Mouse (Mus musculus) embryonic facial prominence, embryonic 11.5 days (tissue): Measurements from ENCODE around the gene Elmo3. TPM values are rescaled to one million over a fixed set of nuclear protein-coding genes. Genes with fewer than 3 reads are reported as not detected.

ENCODE experiments used
- ATAC-seq: fragments of 200-750 bp; cut with Nextera tagmentation; replicated peaks from 2 replicates; pipeline ENCODE4 v1.8.0; 2017; ENCODE audit warnings: low read depth; ENCODE audit not compliant: insufficient number of reproducible peaks, low FRiP score, low TSS enrichment
- DNase-seq: peaks from one replicate; pipeline ENCODE4 v3.0.0-alpha.2; 2015; ENCODE audit warnings: low spot score
- H3K27ac ChIP-seq: fragments of 300-500 bp; sonication (generic); replicated peaks from 2 replicates; pipeline ENCODE4 v1.5.1; 2014; ENCODE audit warnings: mild to moderate bottlenecking, low read depth, low read length, control low read depth
- H3K27me3 ChIP-seq: fragments of 300-500 bp; sonication (generic); 2 replicates; pipeline ENCODE4 v1.6.1; 2014; ENCODE audit warnings: mild to moderate bottlenecking, low read length, moderate library complexity, mixed read lengths; ENCODE audit not compliant: control insufficient read depth, insufficient read depth
- H3K36me3 ChIP-seq: fragments of 300-500 bp; sonication (generic); replicated peaks from 2 replicates; pipeline ENCODE4 v1.6.1; 2014; ENCODE audit warnings: low read depth, mild to moderate bottlenecking, low read length, moderate library complexity, mixed read lengths; ENCODE audit not compliant: control insufficient read depth, insufficient read depth
- H3K4me1 ChIP-seq: fragments of 300-500 bp; sonication (generic); 2 replicates; pipeline ENCODE4 v1.6.1; 2014; ENCODE audit warnings: low read length, mixed read lengths; ENCODE audit not compliant: control insufficient read depth, insufficient read depth
- H3K4me2 ChIP-seq: fragments of 300-500 bp; sonication (generic); 2 replicates; pipeline ENCODE4 v1.6.1; 2014; ENCODE audit warnings: low read depth, mild to moderate bottlenecking, control low read depth, low read length, moderate library complexity
- H3K4me3 ChIP-seq: fragments of 300-500 bp; sonication (generic); 2 replicates; pipeline ENCODE4 v1.5.1; 2014; ENCODE audit warnings: low read depth, low read length, control low read depth
- H3K9ac ChIP-seq: fragments of 300-500 bp; sonication (generic); replicated peaks from 2 replicates; pipeline ENCODE4 v1.6.1; 2014; ENCODE audit warnings: mild to moderate bottlenecking, control low read depth, low read length
- H3K9me3 ChIP-seq: fragments of 300-500 bp; sonication (generic); replicated peaks from 2 replicates; pipeline ENCODE4 v1.6.1; 2016; ENCODE audit warnings: mild to moderate bottlenecking, low read length, inconsistent platforms, mixed read lengths; ENCODE audit not compliant: control insufficient read depth
- WGBS: fragments of 180-500 bp; shearing (Covaris S2); extraction: QIAGEN DNeasy Blood & Tissue Kit; methylation state at CpG from one replicate; pipeline ENCODE4 v1.1.7; 2014; 5-methylcytosine and 5-hydroxymethylcytosine counted together
- polyA plus RNA-seq: library from polyadenylated mRNA; unstranded; fragments of >200 nt; fragmentation: Nextera tagmentation; extraction: Ambion mirVana; gene quantifications from 2 replicates; pipeline ENCODE4 v1.2.1, GENCODE M21; 2014

Elmo3 gene
- polyA plus RNA-seq, 1 experiment from 2014 or later, result 3.3 TPM

- no peaks in the 10 kb centered on the region for H3K9me3 ChIP-seq
- H3K4me3 ChIP-seq, result no peak overlapping the region
- no peak overlapping the region for H3K4me2 ChIP-seq
- peaks cover 66% of the 10 kb centered on the region for H3K27me3 ChIP-seq
- H3K4me1 ChIP-seq, result peaks cover 4% of the 10 kb centered on the region
- H3K9ac ChIP-seq, result no peak overlapping the region
- no peaks in the 10 kb centered on the region for H3K36me3 ChIP-seq
- 40% methylated on average over 16 of the region's 16 CpGs for WGBS
- H3K27ac ChIP-seq, result no peak overlapping the region
- ATAC-seq, result no peak
- no peak for DNase-seq
These were observed 42.0 kb upstream of the Elmo3 start for GRCm38 (mm10) chr8:105263244-105263912.

DNA sequence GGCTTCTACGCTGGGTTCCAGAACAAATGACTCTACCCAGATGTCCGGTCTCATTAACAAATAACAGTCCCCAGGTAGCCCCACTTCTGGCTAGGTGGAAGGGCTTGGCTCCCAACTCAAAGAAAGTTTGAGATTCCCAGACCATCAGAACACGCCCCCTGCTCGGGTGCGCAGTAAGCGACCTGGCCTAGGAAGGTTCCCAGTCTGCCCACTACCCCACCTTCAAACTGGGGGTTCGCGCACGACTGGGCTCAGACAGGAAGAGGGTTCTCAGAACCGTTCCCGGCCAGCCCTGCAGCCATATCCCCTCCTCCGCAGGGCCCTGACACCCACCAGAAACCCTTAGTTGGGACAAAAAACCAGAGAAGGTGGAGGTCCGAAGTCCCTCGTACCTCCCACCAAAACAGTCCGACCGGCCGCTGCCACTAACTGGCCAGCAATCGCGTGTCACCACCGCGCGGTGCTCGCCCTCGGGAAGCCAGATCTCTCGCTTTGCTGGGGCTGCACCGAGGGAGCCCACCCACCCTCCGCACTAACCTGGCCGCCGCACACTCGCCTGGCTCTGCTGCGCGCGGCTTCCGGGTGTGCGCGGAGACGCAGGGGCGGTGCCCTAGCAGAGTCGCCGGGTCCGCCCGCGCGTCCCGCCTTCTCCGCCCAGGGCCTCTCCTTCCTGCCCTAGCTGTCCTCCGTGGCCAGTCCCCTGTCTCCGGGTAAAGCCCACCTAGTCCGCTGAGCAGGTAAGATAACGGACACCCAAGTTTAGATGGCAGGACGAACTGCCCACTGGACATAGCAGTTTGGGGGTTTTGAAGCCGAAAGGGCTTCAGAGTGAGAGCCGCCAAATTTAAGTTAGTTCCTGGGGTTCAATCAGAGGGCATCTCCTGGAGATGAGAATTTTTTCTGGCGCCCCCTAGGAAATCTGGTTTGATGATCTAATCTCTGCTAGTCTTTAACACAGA is 41.1 kb upstream of the Elmo3 start, which contains the start of the genes Tradd and Fbxl8:
Gene Tradd (minus strand): TSS at position 586 of the 959 bp plus-strand sequence.
Gene Fbxl8 (plus strand): TSS at position 625 of the 959 bp plus-strand sequence.
- peak within 1 kb of the TSS; percentile 60 for H3K9ac ChIP-seq
- DNase-seq (peak; percentile 72), ATAC-seq (peak; percentile 53)
- no peak within 1 kb of the TSS for H3K27ac ChIP-seq
- H3K4me3 ChIP-seq, result peak within 1 kb of the TSS; percentile 67
- H3K27me3 ChIP-seq, result peaks cover 67% of the 10 kb centered on the region
- no peaks in the 10 kb centered on the region for H3K9me3 ChIP-seq
- H3K36me3 ChIP-seq, result no peaks in the 10 kb centered on the region
- whole genome bisulfite sequencing, result 1% methylated on average over 54 of the region's 54 CpGs
- peaks cover 4% of the 10 kb centered on the region for H3K4me1 ChIP-seq
- peak within 1 kb of the TSS; percentile 87 for H3K4me2 ChIP-seq

DNA sequence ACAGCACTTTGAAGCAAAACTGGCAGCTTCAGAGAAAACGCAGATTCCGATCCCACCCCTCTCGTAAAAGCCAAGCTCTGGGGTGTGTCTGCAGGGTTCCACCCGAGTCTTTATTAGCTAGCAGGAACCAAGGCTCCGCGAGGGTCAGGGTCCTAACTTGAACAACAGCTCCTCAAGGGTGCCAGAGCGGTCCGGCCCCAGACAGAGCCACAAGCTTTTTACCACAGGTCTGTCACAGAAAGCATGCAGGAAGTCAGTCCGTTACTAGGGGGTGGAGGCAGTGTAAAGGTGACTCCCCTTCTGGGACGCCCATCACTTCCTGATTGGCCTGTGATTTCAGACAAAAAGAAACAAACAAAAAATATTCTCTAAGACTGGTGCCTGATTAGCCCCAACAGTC is 40.3 kb upstream of the Elmo3 start:
- Histone ChIP-seq H3K9me3 (no peaks in the 10 kb centered on the region), H3K4me1 (peaks cover 2% of the 10 kb centered on the region; the same call in 1 of the 2 replicates), H3K27me3 (peaks cover 67% of the 10 kb centered on the region), H3K9ac (no peak overlapping the region), H3K4me2 (peak overlapping the region; percentile 87), H3K27ac (no peak overlapping the region), H3K4me3 (no peak overlapping the region), H3K36me3 (no peaks in the 10 kb centered on the region)
- DNase-seq, result no peak
- 12% methylated on average over 10 of the region's 10 CpGs for WGBS
- ATAC-seq, result no peak

GRCm38 (mm10) chr8:105266775-105267174 is 38.6 kb upstream of the Elmo3 start:
- Histone ChIP-seq H3K36me3 (no peaks in the 10 kb centered on the region), H3K9me3 (no peaks in the 10 kb centered on the region), H3K9ac (no peak overlapping the region), H3K4me1 (peaks cover 2% of the 10 kb centered on the region; the same call in 1 of the 2 replicates), H3K4me2 (no peak overlapping the region), H3K4me3 (no peak overlapping the region), H3K27me3 (peaks cover 75% of the 10 kb centered on the region), H3K27ac (no peak overlapping the region)
- DNase-seq, result no peak
- ATAC-seq, result no peak
- WGBS, result 10% methylated on average over 13 of the region's 13 CpGs

DNA sequence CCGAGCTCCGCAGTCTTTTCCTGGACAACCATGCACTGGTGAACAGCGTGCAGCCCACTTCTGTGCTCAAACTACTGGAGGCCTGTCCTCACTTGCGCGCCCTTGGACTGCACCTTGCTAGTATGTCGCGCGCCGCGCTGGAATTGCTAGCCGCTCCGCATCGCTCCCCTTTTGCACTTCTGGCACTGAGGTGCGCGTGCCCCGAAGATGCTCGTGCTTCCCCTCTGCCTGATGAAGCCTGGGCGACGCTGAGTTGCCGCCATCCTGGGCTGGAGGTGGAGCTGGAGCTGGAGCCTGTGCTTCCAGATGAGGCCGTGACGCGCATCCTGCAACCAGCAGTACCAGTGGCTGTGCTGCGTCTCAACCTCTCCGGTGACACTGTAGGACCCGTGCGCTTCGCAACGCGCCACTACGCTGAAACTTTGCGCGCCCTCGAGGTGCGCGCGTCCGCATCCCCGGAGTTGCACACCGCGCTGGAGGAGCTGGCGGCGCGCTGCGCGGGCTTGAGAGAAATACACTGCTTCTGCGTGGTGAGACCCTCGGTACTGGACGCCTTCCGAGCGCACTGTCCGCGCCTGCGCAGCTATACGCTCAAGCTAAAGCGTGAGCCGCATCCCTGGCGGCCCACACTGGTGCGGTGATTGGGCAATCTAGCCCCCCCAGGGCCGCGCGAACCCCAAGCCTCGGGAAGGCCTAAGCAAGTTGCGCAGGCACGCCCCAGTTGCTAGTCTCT is 36.9 kb upstream of the Elmo3 start:
- Histone ChIP-seq H3K27ac (no peak overlapping the region), H3K4me1 (peaks cover 2% of the 10 kb centered on the region; the same call in 1 of the 2 replicates), H3K9me3 (no peaks in the 10 kb centered on the region), H3K27me3 (peaks cover 84% of the 10 kb centered on the region), H3K4me3 (peak overlapping the region; percentile 41), H3K4me2 (peak overlapping the region; percentile 72), H3K36me3 (no peaks in the 10 kb centered on the region), H3K9ac (peak overlapping the region; percentile 29)
- peak; percentile 87 for DNase-seq
- WGBS, result under 1% methylated on average over 65 of the region's 65 CpGs
- peak; percentile 64 for ATAC-seq

DNA sequence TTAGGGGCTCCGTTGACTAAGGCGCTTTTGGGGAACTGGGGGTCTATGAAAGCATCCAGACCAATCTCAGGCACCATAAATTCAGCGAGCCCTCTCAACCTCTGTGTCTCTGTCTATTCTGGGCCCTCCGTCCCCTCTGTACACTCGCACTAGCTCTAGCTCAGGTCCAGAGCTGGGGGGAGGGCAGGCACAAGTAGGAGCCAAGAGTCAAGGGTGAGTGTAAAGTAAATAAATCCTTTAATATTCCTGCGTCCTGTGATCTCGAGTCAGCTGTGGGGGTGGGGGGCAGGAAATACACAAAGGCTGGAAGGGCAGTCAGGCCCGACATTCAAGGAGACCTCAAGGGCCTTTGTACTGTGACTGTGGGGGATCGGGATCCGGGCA is 36.3 kb upstream of the Elmo3 start:
- no peaks in the 10 kb centered on the region for H3K9me3 ChIP-seq
- H3K27me3 ChIP-seq, result peaks cover 82% of the 10 kb centered on the region
- under 1% methylated on average over 10 of the region's 10 CpGs for WGBS
- no peaks in the 10 kb centered on the region for H3K36me3 ChIP-seq
- DNase-seq (no peak), ATAC-seq (no peak)
- no peak overlapping the region for H3K27ac ChIP-seq
- peaks cover 2% of the 10 kb centered on the region; the same call in 1 of the 2 replicates for H3K4me1 ChIP-seq
- peak overlapping the region; percentile 72 for H3K4me2 ChIP-seq
- peak overlapping the region; percentile 29 for H3K9ac ChIP-seq
- H3K4me3 ChIP-seq, result peak overlapping the region; percentile 41

DNA sequence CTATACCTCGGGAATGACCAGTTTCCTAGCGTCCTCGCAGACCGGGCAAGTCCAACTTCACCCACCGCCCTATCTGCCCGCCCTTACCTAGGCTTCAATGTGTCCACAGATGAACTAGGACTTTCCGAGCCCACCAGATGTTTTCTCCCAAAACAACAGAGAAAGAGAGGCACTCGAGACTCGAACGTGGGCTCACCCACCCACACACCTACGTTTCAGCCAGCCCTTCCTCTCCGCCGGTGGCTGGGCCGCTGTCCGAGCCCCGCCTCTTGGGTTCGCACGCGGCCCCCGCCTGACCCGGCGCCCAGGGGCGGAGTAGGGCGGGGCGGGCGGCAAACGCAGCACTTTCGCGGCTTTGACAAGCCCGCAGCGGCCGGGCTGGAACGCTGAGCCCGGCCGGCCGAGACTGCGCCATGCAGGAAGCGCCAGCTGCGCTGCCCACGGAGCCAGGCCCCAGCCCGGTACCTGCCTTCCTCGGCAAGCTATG is 35.9 kb upstream of the Elmo3 start, which contains the start of gene Hsf4:
Gene Hsf4 (plus strand): TSS at position 341 of the 487 bp plus-strand sequence.
- H3K27ac ChIP-seq, result no peak within 1 kb of the TSS
- H3K27me3 ChIP-seq, result peaks cover 83% of the 10 kb centered on the region
- under 1% methylated on average over 41 of the region's 42 CpGs for whole genome bisulfite sequencing
- peak within 1 kb of the TSS; percentile 37 for H3K9ac ChIP-seq
- no peaks in the 10 kb centered on the region for H3K9me3 ChIP-seq
- H3K4me1 ChIP-seq, result peaks cover 2% of the 10 kb centered on the region; the same call in 1 of the 2 replicates
- ATAC-seq (no peak), DNase-seq (no peak)
- H3K4me2 ChIP-seq, result peak within 1 kb of the TSS; percentile 72
- H3K4me3 ChIP-seq, result peak within 1 kb of the TSS; percentile 41
- no peaks in the 10 kb centered on the region for H3K36me3 ChIP-seq
